Mouse (Mus musculus) heart, adult 2 months (tissue): Measurements from ENCODE around the gene 1700113H08Rik. TPM values are rescaled to one million over a fixed set of nuclear protein-coding genes. Genes with fewer than 3 reads are reported as not detected.

Source experiments
- DNase-seq, 2 experiments: peaks; one replicate each; pipeline ENCODE4 v3.0.0; 2021
- H3K27ac ChIP-seq: fragments of 200-600 bp; 2 replicates; pipeline ENCODE4 v1.8.1; 2022
- H3K27me3 ChIP-seq: fragments of 200-500 bp; 2 replicates; pipeline ENCODE4 v1.6.1; 2012; ENCODE audit warnings: mild to moderate bottlenecking, low read length, inconsistent platforms, mixed read lengths; ENCODE audit not compliant: control insufficient read depth, insufficient read depth
- H3K36me3 ChIP-seq: fragments of 200-500 bp; 2 replicates; pipeline ENCODE4 v1.6.1; 2012; ENCODE audit warnings: low read length, inconsistent platforms; ENCODE audit not compliant: control insufficient read depth, insufficient read depth
- H3K4me1 ChIP-seq: fragments of 200-500 bp; 2 replicates; pipeline ENCODE4 v1.6.1; 2011; ENCODE audit warnings: low read length; ENCODE audit not compliant: control insufficient read depth, insufficient read depth
- H3K4me3 ChIP-seq: fragments of 200-600 bp; 2 replicates; pipeline ENCODE4 v1.8.1; 2022
- H3K79me2 ChIP-seq: fragments of 200-500 bp; replicated peaks from 2 replicates; pipeline ENCODE4 v1.6.1; 2012; ENCODE audit warnings: mild to moderate bottlenecking, inconsistent platforms, low read length, moderate library complexity, mixed read lengths; ENCODE audit not compliant: control insufficient read depth, insufficient read depth
- H3K9ac ChIP-seq: fragments of 200-500 bp; 2 replicates; pipeline ENCODE4 v1.6.1; 2012; ENCODE audit warnings: low read depth, mild to moderate bottlenecking, control low read depth, inconsistent platforms, low read length, mixed read lengths
- CTCF ChIP-seq: fragments of 200-600 bp; IDR thresholded peaks from 2 replicates; pipeline ENCODE4 v1.8.1; 2022; ENCODE audit warnings: antibody characterized with exemption, mild to moderate bottlenecking, moderate library complexity
- EP300 ChIP-seq: fragments of 200-500 bp; IDR thresholded peaks from 2 replicates; pipeline ENCODE4 v1.6.1; 2011; ENCODE audit warnings: low read depth, low read length, control low read depth; ENCODE audit not compliant: insufficient read depth
- POLR2A ChIP-seq: fragments of 200-500 bp; IDR thresholded peaks from 2 replicates; pipeline ENCODE4 v1.6.1; 2011; ENCODE audit warnings: mild to moderate bottlenecking, low read depth, low read length, control low read depth; ENCODE audit not compliant: insufficient read depth
- WGBS: fragments of 180-500 bp; shearing (Covaris S2); methylation state at CpG from one replicate; pipeline ENCODE4 v1.1.7; 2018; 5-methylcytosine and 5-hydroxymethylcytosine counted together
- intact Hi-C: fragments of 180-260 bp; cut with DNase I; formaldehyde crosslinking; loops from one replicate; pipeline ENCODE4 v1.15.1; 2025
- polyA plus RNA-seq: library from polyadenylated mRNA; depleted of rRNA; stranded (reverse); fragments of >200 nt; gene quantifications from 2 replicates; pipeline ENCODE4 v1.2.3, GENCODE M21; 2012
- total RNA-seq, 2 experiments: library from RNA; stranded (reverse); gene quantifications; 2 replicates each; pipeline ENCODE4 v1.2.3; 2021

Gene 1700113H08Rik
- total and polyA plus RNA-seq, 3 experiments: 0.12 TPM; not detected in 2

DNA sequence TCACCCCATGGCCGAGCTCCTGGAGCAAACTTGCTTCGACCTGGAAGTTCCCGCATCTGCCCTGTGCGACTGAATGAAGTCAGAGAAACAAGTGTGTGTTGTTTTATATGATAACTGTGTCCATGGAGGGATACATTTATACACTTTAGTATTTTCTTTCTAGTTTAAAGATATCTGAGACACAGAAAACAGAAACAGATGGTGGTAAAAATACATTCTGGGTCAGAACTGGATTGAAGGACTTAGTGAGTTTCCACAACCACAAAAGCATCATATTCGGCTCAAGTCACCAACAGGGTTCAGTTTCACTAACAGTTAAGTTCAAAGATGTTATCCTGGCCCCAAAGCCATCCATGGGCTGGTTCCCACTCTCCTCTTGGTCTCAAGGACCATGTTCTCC lies 67.2 kb downstream of the 1700113H08Rik start:
- Histone ChIP-seq H3K27me3 (no peaks in the 10 kb centered on the region), H3K4me1 (no peaks in the 10 kb centered on the region), H3K9ac (no peak overlapping the region), H3K27ac (no peak overlapping the region), H3K4me3 (no peak overlapping the region), H3K79me2 (no peaks in the 10 kb centered on the region), H3K36me3 (no peaks in the 10 kb centered on the region)
- intact Hi-C loops: no loop called here
- DNase-seq: no peak
- WGBS: 78% methylated on average over 5 of the region's 5 CpGs
- TF ChIP-seq CTCF (no peak), EP300 (no peak), POLR2A (no peak)

- Histone ChIP-seq H3K4me3 (no peak overlapping the region), H3K9ac (no peak overlapping the region), H3K27me3 (no peaks in the 10 kb centered on the region), H3K79me2 (no peaks in the 10 kb centered on the region), H3K4me1 (no peaks in the 10 kb centered on the region), H3K36me3 (no peaks in the 10 kb centered on the region), H3K27ac (no peak overlapping the region)
- no peak for DNase-seq
- intact Hi-C loops: no loop called here
- peak; percentile 49 for TF ChIP-seq CTCF
- TF ChIP-seq EP300: no peak
- 83% methylated on average over 12 of the region's 12 CpGs for WGBS
Measured at GRCm38 (mm10) chr10:87126186-87126824, 68.5 kb downstream of the 1700113H08Rik start.

- DNase-seq: no peak
- no peaks in the 10 kb centered on the region for H3K27me3 ChIP-seq
- no peaks in the 10 kb centered on the region for H3K36me3 ChIP-seq
- no peaks in the 10 kb centered on the region for H3K4me1 ChIP-seq
- H3K4me3 ChIP-seq: no peak overlapping the region
- intact Hi-C loops: no loop called here
- no peak overlapping the region for H3K9ac ChIP-seq
- WGBS: 92% methylated on average over 6 of the region's 6 CpGs
- H3K27ac ChIP-seq: no peak overlapping the region
- no peak for TF ChIP-seq POLR2A
- TF ChIP-seq CTCF: no peak
- no peak for TF ChIP-seq EP300
- H3K79me2 ChIP-seq: no peaks in the 10 kb centered on the region
Measured at GRCm38 (mm10) chr10:87151050-87151449, 93.2 kb downstream of the 1700113H08Rik start.

GRCm38 (mm10) chr10:87153731-87154505 lies 96.1 kb downstream of the 1700113H08Rik start:
- intact Hi-C loops: no loop called here
- no peak for DNase-seq
- TF ChIP-seq EP300 (no peak), CTCF (no peak), POLR2A (no peak)

DNA sequence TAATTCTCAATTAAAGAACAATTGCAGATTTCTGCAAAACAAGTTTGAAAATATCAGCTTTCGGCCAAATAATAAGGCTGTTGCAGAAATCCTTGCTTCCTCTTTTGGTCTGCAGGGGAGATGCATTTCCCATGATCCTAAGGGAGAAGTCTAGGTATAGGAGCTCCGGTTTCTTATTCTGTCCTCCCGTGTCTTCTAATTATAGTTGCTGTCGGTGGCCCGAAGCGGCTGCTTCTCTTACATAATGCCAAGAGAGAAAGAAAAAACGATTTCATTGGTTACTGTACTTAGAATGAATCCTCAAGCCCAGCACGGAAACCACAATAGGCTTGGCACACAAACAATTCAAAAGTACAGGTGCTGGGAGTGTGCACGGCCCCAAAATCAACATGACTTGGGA lies 101.9 kb downstream of the 1700113H08Rik start:
- Histone ChIP-seq H3K27me3 (no peaks in the 10 kb centered on the region), H3K4me3 (no peak overlapping the region), H3K9ac (no peak overlapping the region), H3K36me3 (no peaks in the 10 kb centered on the region), H3K4me1 (no peaks in the 10 kb centered on the region), H3K79me2 (no peaks in the 10 kb centered on the region), H3K27ac (no peak overlapping the region)
- no peak for TF ChIP-seq EP300
- no peak for TF ChIP-seq POLR2A
- TF ChIP-seq CTCF: no peak
- 62% methylated on average over 9 of the region's 9 CpGs for WGBS
- DNase-seq: no peak
- intact Hi-C loops: no loop called here

More at GRCm38 (mm10) chr10:87153731-87154505, 96.1 kb downstream of the 1700113H08Rik start:
- Histone ChIP-seq H3K9ac (no peak overlapping the region), H3K27ac (no peak overlapping the region), H3K36me3 (no peaks in the 10 kb centered on the region), H3K79me2 (no peaks in the 10 kb centered on the region), H3K27me3 (no peaks in the 10 kb centered on the region), H3K4me3 (no peak overlapping the region), H3K4me1 (no peaks in the 10 kb centered on the region)
- WGBS: 79% methylated on average over 14 of the region's 14 CpGs

DNA sequence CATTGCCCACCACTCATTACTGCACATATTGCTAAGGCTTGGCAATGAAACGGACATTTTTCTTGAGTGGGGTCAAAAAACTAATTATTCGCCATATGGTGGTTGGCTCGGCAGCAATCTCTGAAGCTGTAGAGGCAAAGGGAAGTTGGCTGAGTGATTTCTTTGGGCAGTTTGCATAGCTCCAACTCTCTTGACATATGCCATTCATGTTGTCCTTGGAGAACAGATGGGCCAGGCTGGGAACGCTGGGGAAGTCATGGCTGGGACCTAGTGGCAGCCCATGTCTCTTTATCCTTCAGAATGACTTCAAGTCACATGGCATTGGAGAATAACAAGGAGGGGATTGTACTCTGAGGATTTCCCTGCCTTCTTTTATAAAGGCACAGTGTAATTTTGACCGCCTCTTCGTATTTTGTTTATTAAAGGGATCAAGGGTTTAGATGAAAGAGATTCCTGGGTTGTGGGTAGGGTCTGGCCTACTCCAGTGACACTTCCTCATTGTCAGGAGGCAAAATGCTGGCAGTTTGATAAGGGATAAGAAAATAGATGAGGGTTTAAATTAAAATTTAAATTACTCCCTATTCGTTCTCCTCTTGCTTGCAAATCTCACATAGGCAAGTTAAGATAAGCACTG lies 138.4 kb downstream of the 1700113H08Rik start:
- DNase-seq: no peak
- Histone ChIP-seq H3K27ac (no peak overlapping the region), H3K4me1 (no peaks in the 10 kb centered on the region), H3K79me2 (no peaks in the 10 kb centered on the region), H3K27me3 (no peaks in the 10 kb centered on the region), H3K36me3 (no peaks in the 10 kb centered on the region), H3K4me3 (no peak overlapping the region), H3K9ac (no peak overlapping the region)
- intact Hi-C loops: no loop called here
- WGBS: 70% methylated on average over 7 of the region's 7 CpGs
- TF ChIP-seq EP300 (no peak), POLR2A (no peak), CTCF (no peak)
